Mouse (Mus musculus): Measurements from ENCODE around the gene Mcpt9.
"Not testable (repeated sequence)": the region's sequence is repeated elsewhere in the genome, so short reads cannot be mapped to it uniquely, and the experiment has no call there.

Mcpt9 gene

DNA sequence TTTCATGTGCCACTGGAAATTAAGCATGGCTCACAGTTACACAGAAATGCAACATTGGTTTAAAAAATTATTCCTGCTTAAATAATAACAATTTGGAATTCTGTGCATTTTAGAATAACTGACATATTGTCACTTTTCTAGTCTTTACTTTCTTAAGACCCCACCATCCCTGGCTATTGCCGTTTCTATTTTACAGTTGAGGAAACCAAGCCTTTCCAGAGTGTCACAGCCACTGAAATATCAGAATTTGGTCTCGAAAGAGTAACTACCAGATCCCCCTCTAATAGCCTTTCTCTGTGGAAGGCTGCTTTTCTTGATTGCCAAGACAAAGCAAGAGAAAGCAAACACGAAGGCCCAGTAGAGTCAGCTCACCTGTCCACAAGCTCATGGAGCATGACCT lies at the start of gene Mcpt9:
Mcpt9 (minus strand) TSS at position 101 of the 400 bp plus-strand sequence.
- DNase-seq (ENCODE audit: low read depth, low spot score) = not testable (repeated sequence)

DNA sequence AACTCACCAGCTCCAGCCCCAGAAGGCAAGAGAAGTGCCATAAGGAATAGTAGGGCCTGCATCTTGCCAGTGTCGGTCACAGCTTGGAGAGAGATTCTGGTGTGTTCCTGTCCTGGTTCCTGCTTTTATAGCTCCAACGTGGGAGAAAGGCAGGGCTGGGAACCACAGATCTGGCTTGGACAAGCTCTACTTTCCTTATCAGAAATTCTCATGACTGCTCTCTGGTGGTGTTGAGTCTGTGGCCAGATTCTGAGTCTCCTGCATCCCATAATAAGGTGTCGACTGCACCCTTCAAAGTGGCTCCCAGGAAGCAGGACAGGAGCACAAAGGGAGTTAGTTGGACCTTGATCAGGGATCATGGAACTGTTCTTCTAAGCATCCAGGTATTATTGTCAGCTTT lies 31.9 kb upstream of the Mcpt9 start, which contains the start of gene Mcpt4:
Mcpt4 (minus strand) TSS at position 101 of the 400 bp plus-strand sequence.
- not testable (repeated sequence) for DNase-seq (ENCODE audit: low read depth, low spot score)

DNA sequence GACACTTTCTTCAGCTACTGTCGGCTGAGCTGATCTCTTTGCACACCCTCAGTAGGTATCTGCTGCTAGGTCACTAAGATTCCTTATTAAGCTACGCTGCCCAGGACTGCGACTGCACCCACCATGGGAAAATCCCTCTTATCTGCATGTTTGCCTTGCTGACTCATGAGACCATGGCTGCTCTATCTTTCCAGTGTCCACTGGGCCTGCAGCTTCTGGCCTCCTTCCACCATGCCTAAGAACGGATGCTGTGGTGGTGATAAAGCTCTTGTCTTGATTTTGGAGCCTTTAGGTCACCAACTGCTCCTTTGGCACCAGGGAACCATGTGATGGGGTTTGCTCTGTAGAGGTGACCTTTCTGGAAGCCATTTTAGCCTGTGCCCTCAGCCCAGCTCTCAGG lies 27.4 kb upstream of the Mcpt9 start:
- no peak for DNase-seq (ENCODE audit: low read depth, low spot score)

DNA sequence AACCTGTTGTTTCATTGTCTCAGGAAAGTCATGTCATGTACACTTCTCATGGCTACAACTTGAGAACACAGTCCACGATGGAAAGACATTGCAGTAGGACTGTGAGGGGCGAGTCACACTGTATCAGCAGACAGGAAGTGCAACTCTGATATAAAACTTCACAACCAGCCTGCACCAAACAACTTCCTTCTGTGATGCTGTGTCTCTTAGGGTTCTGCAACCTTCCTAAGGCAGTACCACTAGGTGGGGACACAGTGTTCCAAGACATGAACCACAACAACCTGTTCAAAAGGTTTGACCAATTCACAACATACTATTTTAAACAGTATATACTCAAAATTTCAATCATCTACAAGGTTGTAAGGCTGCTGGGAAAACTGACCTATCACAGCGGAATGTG lies 25.1 kb upstream of the Mcpt9 start:
- DNase-seq (ENCODE audit: low read depth, low spot score) = no peak

DNA sequence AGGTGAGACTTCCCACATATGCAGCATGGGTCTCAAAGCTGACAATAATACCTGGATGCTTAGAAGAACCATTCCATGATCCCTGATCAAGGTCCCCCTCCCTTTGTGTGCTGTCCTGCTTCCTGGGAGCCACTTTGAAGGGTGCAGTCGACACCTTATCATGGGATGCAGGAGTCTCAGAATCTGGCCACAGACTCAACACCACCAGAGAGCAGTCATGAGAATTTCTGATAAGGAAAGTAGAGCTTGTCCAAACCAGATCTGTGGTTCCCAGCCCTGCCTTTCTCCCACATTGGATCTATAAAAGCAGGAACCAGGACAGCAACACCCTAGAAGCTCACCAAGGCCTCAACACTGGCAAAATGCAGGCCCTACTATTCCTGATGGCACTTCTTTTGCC lies 11.5 kb upstream of the Mcpt9 start, which contains the start of gene Mcpt2:
Mcpt2 (plus strand) TSS at position 250 of the 400 bp plus-strand sequence.
- not testable (repeated sequence) for DNase-seq (ENCODE audit: low read depth, low spot score)

DNA sequence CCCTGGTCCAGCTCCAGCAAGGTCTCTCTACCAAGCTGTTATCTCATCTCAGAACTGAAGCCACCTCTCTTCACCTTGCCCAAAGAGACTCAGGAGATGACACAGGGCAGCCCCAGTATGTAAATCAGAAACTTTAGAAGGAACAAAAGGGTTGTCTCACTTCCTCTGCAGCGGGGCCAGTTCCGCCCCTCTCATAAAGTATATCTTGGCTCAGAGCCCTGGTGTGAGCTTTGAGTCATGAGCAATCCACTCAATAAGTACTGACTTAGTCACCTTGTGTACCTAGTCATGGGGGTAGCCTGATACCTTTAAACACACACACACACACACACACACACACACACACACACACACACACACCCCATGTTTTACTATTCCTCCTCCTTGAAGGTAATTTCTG lies 4.1 kb upstream of the Mcpt9 start:
- DNase-seq (ENCODE audit: low read depth, low spot score) = no peak

DNA sequence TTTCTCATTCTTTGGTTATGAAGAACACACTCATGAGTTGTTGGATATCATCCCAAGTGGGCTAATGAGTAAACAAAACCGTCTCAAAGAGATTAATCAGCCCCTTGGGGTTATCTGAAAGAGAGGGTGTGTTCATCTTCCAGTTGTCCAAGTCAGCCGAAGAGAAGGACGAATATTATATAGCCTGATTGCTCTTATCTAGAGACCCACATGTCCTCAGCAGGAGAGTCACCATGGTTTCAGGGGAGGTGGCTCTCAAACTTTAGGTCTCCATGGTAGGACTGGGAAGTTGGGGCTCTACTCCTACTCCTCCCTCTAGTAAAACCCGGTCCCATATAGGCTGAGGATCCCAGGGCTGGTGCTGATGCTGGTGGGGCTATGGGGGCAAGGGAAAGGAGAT lies 9.0 kb downstream of the Mcpt9 start:
- not testable (repeated sequence) for DNase-seq (ENCODE audit: low read depth, low spot score)

DNA sequence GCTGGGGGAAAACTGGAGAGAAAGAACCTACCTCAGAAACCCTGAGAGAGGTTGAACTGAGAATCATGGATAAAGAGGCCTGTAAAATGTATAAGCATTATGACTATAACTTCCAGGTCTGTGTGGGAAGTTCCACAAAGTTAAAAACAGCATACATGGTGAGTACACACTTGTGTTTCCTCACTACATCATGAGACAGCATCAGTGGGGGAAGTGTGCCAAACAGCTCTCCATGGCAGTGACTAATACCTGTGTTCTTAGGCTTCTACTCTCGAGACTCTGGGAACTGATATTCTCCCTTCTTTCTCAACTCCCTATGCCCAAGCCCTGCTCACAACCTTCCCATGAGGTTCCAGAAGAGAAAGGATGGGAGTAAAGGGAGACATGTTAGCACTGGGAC lies 10.8 kb downstream of the Mcpt9 start:
- no peak for DNase-seq (ENCODE audit: low read depth, low spot score)

DNA sequence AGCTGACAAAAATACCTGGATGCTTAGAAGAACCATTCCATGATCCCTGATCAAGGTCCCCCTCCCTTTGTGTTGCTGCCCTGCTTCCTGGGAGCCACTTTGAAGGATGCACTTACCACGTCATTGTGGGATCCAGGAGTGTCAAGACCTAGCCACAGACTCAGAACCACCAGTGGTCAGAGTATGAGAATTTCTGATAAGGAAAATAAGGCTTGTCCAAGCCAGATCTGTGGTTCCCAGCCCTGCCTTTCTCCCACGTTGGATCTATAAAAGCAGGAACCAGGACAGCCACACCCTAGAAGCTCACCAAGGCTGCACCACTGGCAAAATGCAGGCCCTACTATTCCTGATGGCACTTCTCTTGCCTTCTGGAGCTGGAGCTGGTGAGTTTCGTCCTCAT lies 12.6 kb downstream of the Mcpt9 start, which contains the start of gene Mcpt1:
Mcpt1 (plus strand) TSS at position 301 of the 400 bp plus-strand sequence.
- not testable (repeated sequence) for DNase-seq (ENCODE audit: low read depth, low spot score)

DNA sequence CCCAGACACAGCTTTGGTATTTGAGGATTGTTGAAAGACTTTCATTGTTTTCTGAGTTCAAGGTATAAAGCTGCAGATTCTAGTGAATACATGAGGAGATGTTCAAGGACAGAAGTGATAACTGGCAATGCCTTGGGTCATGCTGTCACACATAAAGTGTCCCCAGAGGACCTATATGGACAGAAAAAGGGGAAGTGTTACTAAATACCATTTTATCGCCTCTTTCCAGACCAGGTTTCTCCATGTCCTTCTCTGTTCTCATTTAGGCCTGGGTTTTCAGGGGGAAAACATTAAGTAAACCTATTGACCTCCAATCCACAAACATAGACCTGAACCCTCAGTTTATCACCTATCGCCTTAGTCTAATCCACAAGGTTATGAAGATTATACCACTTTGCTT lies 16.4 kb downstream of the Mcpt9 start:
- DNase-seq (ENCODE audit: low read depth, low spot score) = no peak

DNA sequence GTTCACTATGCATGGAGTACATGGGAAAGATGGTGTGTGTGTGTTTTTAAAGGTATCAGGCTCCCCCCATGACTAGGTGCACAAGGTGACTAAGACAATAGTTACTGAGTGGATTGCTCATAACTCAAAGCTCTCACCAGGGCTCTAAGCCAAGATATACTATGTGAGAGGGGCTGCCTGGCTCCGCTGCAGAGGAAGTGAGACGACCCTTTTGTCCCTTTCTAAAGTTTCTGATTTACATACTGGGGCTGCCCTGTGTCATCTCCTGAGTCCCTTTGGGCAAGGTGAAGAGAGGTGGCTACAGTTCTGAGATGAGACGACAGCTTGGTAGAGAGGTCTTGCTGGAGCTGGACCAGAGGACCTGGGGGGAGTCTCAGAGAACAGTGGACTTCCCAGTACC lies 17.1 kb downstream of the Mcpt9 start:
- no peak for DNase-seq (ENCODE audit: low read depth, low spot score)

DNA sequence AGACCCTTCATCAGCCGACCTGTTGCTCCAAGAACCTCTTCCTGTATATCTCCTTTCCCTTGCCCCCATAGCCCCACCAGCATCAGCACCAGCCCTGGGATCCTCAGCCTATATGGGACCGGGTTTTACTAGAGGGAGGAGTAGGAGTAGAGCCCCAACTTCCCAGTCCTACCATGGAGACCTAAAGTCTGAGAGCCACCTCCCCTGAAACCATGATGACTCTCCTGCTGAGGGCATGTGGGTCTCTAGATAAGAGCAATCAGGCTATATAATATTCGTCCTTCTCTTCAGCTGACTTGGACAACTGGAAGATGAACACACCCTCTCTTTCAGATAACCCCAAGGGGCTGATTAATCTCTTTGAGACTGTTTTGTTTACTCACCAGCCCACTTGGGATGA lies 42.8 kb downstream of the Mcpt9 start:
- not testable (repeated sequence) for DNase-seq (ENCODE audit: low read depth, low spot score)
